Mouse (Mus musculus) midbrain, embryonic 11.5 days (tissue): ENCODE data around the gene Btn1a1. TPM values are rescaled to one million over a fixed set of nuclear protein-coding genes. Genes with fewer than 3 reads are reported as not detected.

Experiments
- ATAC-seq: fragments of 200-750 bp; cut with Nextera tagmentation; 2 replicates; pipeline ENCODE4 v1.8.0; 2017; ENCODE audit warnings: moderate TSS enrichment, moderate library complexity; ENCODE audit not compliant: low FRiP score
- DNase-seq: peaks from one replicate; pipeline ENCODE4 v3.0.0; 2015; ENCODE audit warnings: low spot score; ENCODE audit errors: missing footprints
- H3K27ac ChIP-seq: fragments of 300-500 bp; sonication (generic); 2 replicates; pipeline ENCODE4 v1.5.1; 2014; ENCODE audit warnings: low read depth, low read length
- H3K27me3 ChIP-seq: fragments of 300-500 bp; sonication (generic); 2 replicates; pipeline ENCODE4 v1.6.1; 2014; ENCODE audit warnings: mild to moderate bottlenecking, low read length, moderate library complexity, mixed read lengths; ENCODE audit not compliant: control insufficient read depth, insufficient read depth
- H3K36me3 ChIP-seq: fragments of 300-500 bp; sonication (generic); 2 replicates; pipeline ENCODE4 v1.6.1; 2014; ENCODE audit warnings: mild to moderate bottlenecking, low read length, moderate library complexity, mixed read lengths; ENCODE audit not compliant: control insufficient read depth, insufficient read depth
- H3K4me1 ChIP-seq: fragments of 300-500 bp; sonication (generic); 2 replicates; pipeline ENCODE4 v1.6.1; 2014; ENCODE audit warnings: low read length; ENCODE audit not compliant: control insufficient read depth, insufficient read depth
- H3K4me2 ChIP-seq: fragments of 300-500 bp; sonication (generic); 2 replicates; pipeline ENCODE4 v1.6.1; 2014; ENCODE audit warnings: mild to moderate bottlenecking, moderate library complexity
- H3K4me3 ChIP-seq: fragments of 300-500 bp; sonication (generic); 2 replicates; pipeline ENCODE4 v1.5.1; 2014; ENCODE audit warnings: low read depth, low read length
- H3K9ac ChIP-seq: fragments of 300-500 bp; sonication (generic); 2 replicates; pipeline ENCODE4 v1.6.1; 2014; ENCODE audit warnings: low read length
- H3K9me3 ChIP-seq: fragments of 300-500 bp; sonication (generic); 2 replicates; pipeline ENCODE4 v1.6.1; 2016; ENCODE audit warnings: low read length; ENCODE audit not compliant: control insufficient read depth
- WGBS: fragments of 180-500 bp; shearing (Covaris S2); extraction: QIAGEN DNeasy Blood & Tissue Kit; methylation state at CpG from one replicate; pipeline ENCODE4 v1.1.7; 2014; 5-methylcytosine and 5-hydroxymethylcytosine counted together
- polyA plus RNA-seq: library from polyadenylated mRNA; unstranded; fragments of >200 nt; fragmentation: Nextera tagmentation; extraction: Ambion mirVana; gene quantifications from 2 replicates; pipeline ENCODE4 v1.2.1, GENCODE M21; 2014

Btn1a1 gene
- polyA plus RNA-seq, 1 experiment from 2014 or later: not detected

GRCm38 (mm10) chr13:23464841-23465366 is 797 bp downstream of the Btn1a1 start:
- DNase-seq: peak; percentile 90
- Histone ChIP-seq H3K4me2 (peak overlapping the region; percentile 78), H3K4me3 (peak overlapping the region; percentile 50), H3K27ac (no peak overlapping the region), H3K9ac (peak overlapping the region; percentile 57), H3K27me3 (peaks cover 3% of the 10 kb centered on the region; the same call in 1 of the 2 replicates), H3K9me3 (no peaks in the 10 kb centered on the region), H3K4me1 (peaks cover 7% of the 10 kb centered on the region; the same call in 1 of the 2 replicates), H3K36me3 (no peaks in the 10 kb centered on the region)
- 2% methylated on average over 11 of the region's 11 CpGs for WGBS
- ATAC-seq: 0 out of 2 replicates have a peak, but pooled peaks have one; percentile 4

GRCm38 (mm10) chr13:23464224-23464637 is 1.5 kb downstream of the Btn1a1 start:
- Histone ChIP-seq H3K4me2 (peak overlapping the region; percentile 78), H3K4me1 (peaks cover 7% of the 10 kb centered on the region; the same call in 1 of the 2 replicates), H3K27me3 (peaks cover 3% of the 10 kb centered on the region), H3K9me3 (no peaks in the 10 kb centered on the region), H3K4me3 (peak overlapping the region; percentile 50), H3K36me3 (no peaks in the 10 kb centered on the region), H3K9ac (peak overlapping the region; percentile 57), H3K27ac (no peak overlapping the region)
- ATAC-seq: peak; percentile 54
- no peak for DNase-seq
- WGBS: under 1% methylated on average over 29 of the region's 29 CpGs

GRCm38 (mm10) chr13:23463381-23464223 is 2.1 kb downstream of the Btn1a1 start:
- Histone ChIP-seq H3K4me1 (peaks cover 7% of the 10 kb centered on the region; the same call in 1 of the 2 replicates), H3K9me3 (no peaks in the 10 kb centered on the region), H3K4me2 (peak overlapping the region; percentile 78), H3K9ac (peak overlapping the region; percentile 57), H3K36me3 (no peaks in the 10 kb centered on the region), H3K27ac (no peak overlapping the region), H3K27me3 (peaks cover 5% of the 10 kb centered on the region), H3K4me3 (peak overlapping the region; percentile 50)
- WGBS: under 1% methylated on average over 21 of the region's 21 CpGs
- peak; percentile 61 for ATAC-seq
- DNase-seq: peak; percentile 99

GRCm38 (mm10) chr13:23462669-23463068 is 3.0 kb downstream of the Btn1a1 start:
- H3K4me2 ChIP-seq: no peak overlapping the region
- no peak overlapping the region for H3K4me3 ChIP-seq
- H3K9ac ChIP-seq: no peak overlapping the region
- DNase-seq: no peak
- H3K4me1 ChIP-seq: peaks cover 7% of the 10 kb centered on the region; the same call in 1 of the 2 replicates
- H3K9me3 ChIP-seq: no peaks in the 10 kb centered on the region
- no peaks in the 10 kb centered on the region for H3K36me3 ChIP-seq
- peaks cover 5% of the 10 kb centered on the region for H3K27me3 ChIP-seq
- no peak overlapping the region for H3K27ac ChIP-seq
- ATAC-seq: no peak

- no peak for DNase-seq
- Histone ChIP-seq H3K4me1 (peaks cover 7% of the 10 kb centered on the region; the same call in 1 of the 2 replicates), H3K36me3 (no peaks in the 10 kb centered on the region), H3K4me2 (no peak overlapping the region), H3K9ac (no peak overlapping the region), H3K9me3 (no peaks in the 10 kb centered on the region), H3K27ac (no peak overlapping the region), H3K27me3 (peaks cover 5% of the 10 kb centered on the region), H3K4me3 (no peak overlapping the region)
- ATAC-seq: no peak
- 79% methylated on average over 4 of the region's 4 CpGs for WGBS
These were observed 3.6 kb downstream of the Btn1a1 start for GRCm38 (mm10) chr13:23462063-23462462.

GRCm38 (mm10) chr13:23459264-23459846 is 6.3 kb downstream of the Btn1a1 start:
- Histone ChIP-seq H3K4me2 (peak overlapping the region; percentile 14; the same call in 1 of the 2 replicates), H3K9ac (no peak overlapping the region), H3K27me3 (peaks cover 2% of the 10 kb centered on the region; the same call in 1 of the 2 replicates), H3K4me3 (no peak overlapping the region), H3K27ac (no peak overlapping the region), H3K9me3 (no peaks in the 10 kb centered on the region), H3K36me3 (no peaks in the 10 kb centered on the region), H3K4me1 (peaks cover 3% of the 10 kb centered on the region; the same call in 1 of the 2 replicates)
- DNase-seq: no peak
- ATAC-seq: no peak
- 17% methylated on average over 15 of the region's 15 CpGs for WGBS

GRCm38 (mm10) chr13:23453926-23454325 is 11.8 kb downstream of the Btn1a1 start:
- Histone ChIP-seq H3K36me3 (no peaks in the 10 kb centered on the region), H3K9me3 (no peaks in the 10 kb centered on the region), H3K27me3 (no peaks in the 10 kb centered on the region), H3K4me1 (no peaks in the 10 kb centered on the region), H3K4me3 (peak overlapping the region; percentile 51), H3K9ac (peak overlapping the region; percentile 68), H3K27ac (no peak overlapping the region; the same call in 1 of the 2 replicates), H3K4me2 (peak overlapping the region; percentile 43)
- no peak for DNase-seq
- 1% methylated on average over 9 of the region's 9 CpGs for WGBS
- no peak for ATAC-seq

GRCm38 (mm10) chr13:23453362-23453862 is 12.3 kb downstream of the Btn1a1 start:
- Histone ChIP-seq H3K27ac (peak overlapping the region; percentile 4; the same call in 1 of the 2 replicates), H3K9ac (peak overlapping the region; percentile 68), H3K27me3 (no peaks in the 10 kb centered on the region), H3K4me1 (no peaks in the 10 kb centered on the region), H3K4me3 (peak overlapping the region; percentile 51), H3K36me3 (no peaks in the 10 kb centered on the region), H3K4me2 (peak overlapping the region; percentile 43), H3K9me3 (no peaks in the 10 kb centered on the region)
- under 1% methylated on average over 25 of the region's 25 CpGs for WGBS
- peak; percentile 99 for DNase-seq
- peak; percentile 89 for ATAC-seq
